24 mouse cellular contexts compared by ENCODE assay signal in genomic region chr8:47654406-47654805, GRCm38 (mm10). TPM values are rescaled to one million over a fixed set of nuclear protein-coding genes. Genes with fewer than 3 reads are reported as not detected.
DNase-seq lines count a peak whose midpoint lies in the region; ATAC-seq and TF ChIP-seq lines count a peak whose summit lies in the region.
"Had no signal": no experiment of that assay in that cellular context is flagged by ENCODE, and none has a peak within 500 bp of the region (broad histone marks: within the 10 kb centered on the region; RNA-seq: fewer than 3 reads in every experiment).

No protein-coding gene starts in this region.

- H3K4me2 ChIP-seq in intestine, postnatal 0 days (replicated peaks; ENCODE audit: low read depth): no peak overlapping the region
- no peak overlapping the region for H3K4me2 ChIP-seq in liver, embryonic 12.5 days
- H3K4me2 ChIP-seq in liver, postnatal 0 days (ENCODE audit: low read depth, low read length): 0 out of 2 replicates have a peak overlapping the region, but pooled peaks have one; percentile 22
- H3K4me2 ChIP-seq in kidney, embryonic 15.5 days: no peak overlapping the region
- H3K4me2 ChIP-seq: embryonic facial prominence, embryonic 13.5 days; lung, embryonic 15.5 days; midbrain, embryonic 11.5 days; neural tube, embryonic 13.5 days had no signal

- no peaks in the 10 kb centered on the region for H3K36me3 ChIP-seq in intestine, postnatal 0 days (ENCODE audit: control insufficient read depth, insufficient read depth)
- no peaks in the 10 kb centered on the region for H3K36me3 ChIP-seq in liver, embryonic 12.5 days
- H3K36me3 ChIP-seq in liver, postnatal 0 days (replicated peaks; ENCODE audit: insufficient read depth, low read length): no peaks in the 10 kb centered on the region
- H3K36me3 ChIP-seq in kidney, embryonic 15.5 days: no peaks in the 10 kb centered on the region
- H3K36me3 ChIP-seq: embryonic facial prominence, embryonic 13.5 days; forebrain, embryonic 10.5 days; lung, embryonic 15.5 days; neural tube, embryonic 13.5 days had no signal

- TF ChIP-seq EP300 in liver, postnatal 0 days (IDR thresholded peaks at IDR 0.05; ENCODE audit: low read depth): no peak

- TF ChIP-seq CTCF in intestine, postnatal 0 days (IDR thresholded peaks at IDR 0.05; ENCODE audit: low read depth): no peak
- no peak for TF ChIP-seq CTCF in liver, postnatal 0 days (IDR thresholded peaks at IDR 0.05; ENCODE audit: low read depth)

- 24% methylated on average over 3 of the region's 3 CpGs for WGBS in intestine, postnatal 0 days
- WGBS in liver, embryonic 12.5 days (ENCODE audit: insufficient replicate concordance): 34% methylated on average over 3 of the region's 3 CpGs
- 35% methylated on average over 3 of the region's 3 CpGs for WGBS in liver, postnatal 0 days (ENCODE audit: insufficient replicate concordance)
- WGBS in kidney, embryonic 15.5 days: 68% methylated on average over 3 of the region's 3 CpGs

- no peaks in the 10 kb centered on the region for H3K27me3 ChIP-seq in intestine, postnatal 0 days (replicated peaks; ENCODE audit: control insufficient read depth, insufficient read depth, low read length)
- H3K27me3 ChIP-seq in liver, embryonic 12.5 days (replicated peaks): no peaks in the 10 kb centered on the region
- no peaks in the 10 kb centered on the region for H3K27me3 ChIP-seq in liver, postnatal 0 days (ENCODE audit: insufficient read depth, low read length)
- H3K27me3 ChIP-seq in kidney, embryonic 15.5 days: no peaks in the 10 kb centered on the region
- H3K27me3 ChIP-seq: embryonic facial prominence, embryonic 13.5 days; lung, embryonic 15.5 days; neural tube, embryonic 13.5 days had no signal

- DNase-seq in liver, postnatal 0 days: peak; percentile 26
- no peak for DNase-seq in c-Kit-positive CD71-positive TER-119-positive erythroid progenitor cells, embryonic 14.5 days (ENCODE audit: low spot score)
- no peak for DNase-seq in right cerebral cortex, postnatal 4 days
- no peak for DNase-seq in cerebellum, postnatal 10 days
- DNase-seq: adrenal gland, postnatal 14 days; cerebellum, adult 11-12 months; cerebellum, adult 9-11 months; gastrocnemius, adult 2 months; kidney, adult 11 months; kidney, postnatal 4 days; left cerebral cortex, postnatal 4 days; thymus, adult 2 months; thymus, postnatal 36 days had no signal

- H3K27ac ChIP-seq in intestine, postnatal 0 days (ENCODE audit: low read depth, low read length): no peak overlapping the region
- peak overlapping the region; percentile 34; the same call in 1 of the 2 replicates for H3K27ac ChIP-seq in liver, embryonic 12.5 days
- H3K27ac ChIP-seq in liver, postnatal 0 days (ENCODE audit: low read depth): peak overlapping the region; percentile 44
- H3K27ac ChIP-seq in kidney, embryonic 15.5 days: no peak overlapping the region
- H3K27ac ChIP-seq: embryonic facial prominence, embryonic 13.5 days; forebrain, embryonic 10.5 days; gastrocnemius, adult 2 months; hindbrain, postnatal 0 days; lung, embryonic 15.5 days; neural tube, embryonic 13.5 days had no signal

- H3K4me3 ChIP-seq in intestine, postnatal 0 days (ENCODE audit: low read depth, low read length): no peak overlapping the region
- H3K4me3 ChIP-seq in liver, embryonic 12.5 days: no peak overlapping the region
- no peak overlapping the region for H3K4me3 ChIP-seq in liver, postnatal 0 days (ENCODE audit: low read depth, low read length)
- H3K4me3 ChIP-seq in kidney, embryonic 15.5 days (replicated peaks): no peak overlapping the region
- H3K4me3 ChIP-seq: embryonic facial prominence, embryonic 13.5 days; forebrain, embryonic 10.5 days; gastrocnemius, adult 2 months; lung, embryonic 15.5 days; neural tube, embryonic 13.5 days had no signal

- ATAC-seq in intestine, postnatal 0 days: 0 out of 2 replicates have a peak, but pooled peaks have one; percentile 47
- ATAC-seq in liver, embryonic 12.5 days: peak; percentile 40; the same call in 1 of the 2 replicates
- ATAC-seq in liver, postnatal 0 days: peak; percentile 67
- no peak for ATAC-seq in kidney, embryonic 15.5 days (replicated peaks; ENCODE audit: low FRiP score)
- ATAC-seq: CD4-positive, CD25-positive, alpha-beta regulatory T cell, adult 4 months; forebrain, embryonic 16.5 days; hindbrain, postnatal 0 days had no signal

- no peaks in the 10 kb centered on the region for H3K9me3 ChIP-seq in intestine, postnatal 0 days (ENCODE audit: control insufficient read depth)
- H3K9me3 ChIP-seq in liver, embryonic 12.5 days (replicated peaks): no peaks in the 10 kb centered on the region
- H3K9me3 ChIP-seq in liver, postnatal 0 days (ENCODE audit: low read length): no peaks in the 10 kb centered on the region
- no peaks in the 10 kb centered on the region for H3K9me3 ChIP-seq in kidney, embryonic 15.5 days (replicated peaks)
- H3K9me3 ChIP-seq: embryonic facial prominence, embryonic 13.5 days; forebrain, embryonic 10.5 days; lung, embryonic 15.5 days; neural tube, embryonic 13.5 days had no signal

- H3K4me1 ChIP-seq in intestine, postnatal 0 days (replicated peaks; ENCODE audit: control insufficient read depth, insufficient read depth, low read length): 0 out of 2 replicates have a peak, but pooled peaks cover 3% of the 10 kb centered on the region
- no peaks in the 10 kb centered on the region; the same call in 1 of the 2 replicates for H3K4me1 ChIP-seq in liver, embryonic 12.5 days
- no peaks in the 10 kb centered on the region; the same call in 1 of the 2 replicates for H3K4me1 ChIP-seq in liver, postnatal 0 days (ENCODE audit: insufficient read depth)
- H3K4me1 ChIP-seq in kidney, embryonic 15.5 days: no peaks in the 10 kb centered on the region
- H3K4me1 ChIP-seq: embryonic facial prominence, embryonic 13.5 days; forebrain, embryonic 10.5 days; neural tube, embryonic 13.5 days had no signal

- H3K9ac ChIP-seq in intestine, postnatal 0 days (ENCODE audit: low read depth, low read length): no peak overlapping the region
- no peak overlapping the region for H3K9ac ChIP-seq in liver, embryonic 12.5 days
- H3K9ac ChIP-seq in liver, postnatal 0 days (replicated peaks): no peak overlapping the region
- no peak overlapping the region for H3K9ac ChIP-seq in kidney, embryonic 15.5 days
- H3K9ac ChIP-seq: embryonic facial prominence, embryonic 13.5 days; lung, embryonic 15.5 days; neural tube, embryonic 13.5 days had no signal

RNA-seq across cellular contexts. Expression of gene Ing2, which starts 20.9 kb away (rescaled TPM):
- 12.6 and 13.4 TPM in 2 replicates for polyA plus RNA-seq in intestine, postnatal 0 days (2015; fragmentation: Nextera tagmentation; extraction: Ambion mirVana)
- polyA plus RNA-seq in liver, embryonic 12.5 days (2016; fragmentation: Nextera tagmentation; extraction: Ambion mirVana): 14.9 and 15.1 TPM in 2 replicates
- polyA plus RNA-seq in liver, postnatal 0 days (2015; fragmentation: Nextera tagmentation; extraction: Ambion mirVana): 10.3 and 12.6 TPM in 2 replicates
- 10.8 and 13.0 TPM in 2 replicates for polyA plus RNA-seq in kidney, embryonic 15.5 days (2015; fragmentation: Nextera tagmentation; extraction: Ambion mirVana)

RNA-seq across cellular contexts. Expression of gene Cdkn2aip, which starts 59.3 kb away (rescaled TPM):
- polyA plus RNA-seq in intestine, postnatal 0 days (2015; fragmentation: Nextera tagmentation; extraction: Ambion mirVana): 15.3 and 15.4 TPM in 2 replicates
- polyA plus RNA-seq in liver, embryonic 12.5 days (2016; fragmentation: Nextera tagmentation; extraction: Ambion mirVana): 17.1 and 18.4 TPM in 2 replicates
- polyA plus RNA-seq in liver, postnatal 0 days (2015; fragmentation: Nextera tagmentation; extraction: Ambion mirVana): 12.8 and 13.7 TPM in 2 replicates
- 24.5 and 27.9 TPM in 2 replicates for polyA plus RNA-seq in kidney, embryonic 15.5 days (2015; fragmentation: Nextera tagmentation; extraction: Ambion mirVana)

Comparison
In these comparisons a context has a peak if more than half of its experiments do, and no peak if none do; other contexts are left out.
1. H3K27ac ChIP-seq: peak in liver, embryonic 12.5 days (single experiment) and liver, postnatal 0 days (single experiment); none in intestine, postnatal 0 days (single experiment) and kidney, embryonic 15.5 days (single experiment).